Mouse (Mus musculus): ENCODE data around the gene Pter. TPM values are rescaled to one million over a fixed set of nuclear protein-coding genes. Genes with fewer than 3 reads are reported as not detected.

Gene Pter
- 0.27 to 0.51 TPM (median 0.45 TPM) in 3 of 4 replicates, not detected in the other for total RNA-seq (2023; ENCODE audit: inconsistent age)

GRCm38 (mm10) chr2:12923804-12924591 is at the start of gene Pter:
Gene Pter, plus strand, starts transcription at chr2:12924041.

DNA sequence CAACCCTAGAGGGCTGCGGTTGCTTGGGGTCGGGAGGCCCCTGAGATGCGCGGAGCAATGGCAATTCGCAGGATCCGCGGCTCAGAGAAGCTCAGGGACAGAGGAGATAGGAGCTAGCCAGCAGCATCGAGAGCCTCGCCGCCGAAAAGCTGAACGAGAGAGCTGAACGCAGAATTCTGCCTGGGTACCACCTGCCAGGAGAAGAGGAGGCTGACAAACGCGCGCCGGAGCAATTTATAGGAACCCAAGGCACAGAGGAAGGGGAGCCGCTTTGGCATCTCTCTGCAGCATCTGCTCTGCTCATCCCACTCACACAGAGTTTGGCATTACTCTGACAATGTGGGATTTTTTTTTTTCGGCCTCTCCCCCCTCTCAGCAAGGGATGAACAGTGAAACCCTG is 87.6 kb downstream of the Pter start, which contains the start of gene C1ql3:
Gene C1ql3, minus strand, starts transcription at position 335 of the 400 bp plus-strand sequence.

Other genes with a start within 250 kb of the Pter start
- not detected in 4 replicates for gene C1ql3, start 87.8 kb downstream of the Pter start, total RNA-seq (2023; ENCODE audit: inconsistent age)